Mouse (Mus musculus) cerebellum, adult 11-12 months (tissue): ENCODE data around the gene Plcb4.

Experiments used
- DNase-seq: peaks from one replicate; pipeline ENCODE4 v3.0.0; 2022

Plcb4 gene

GRCm38 (mm10) chr2:135861531-135862488, 203.0 kb downstream of the Plcb4 start:
- DNase-seq = no peak

GRCm38 (mm10) chr2:135862489-135863390, 203.9 kb downstream of the Plcb4 start:
- DNase-seq = no peak

GRCm38 (mm10) chr2:135863391-135864076, 204.7 kb downstream of the Plcb4 start:
- no peak for DNase-seq

GRCm38 (mm10) chr2:135866421-135866820, 207.6 kb downstream of the Plcb4 start:
- no peak for DNase-seq

- no peak for DNase-seq
Observed at GRCm38 (mm10) chr2:135866838-135867237, 208.0 kb downstream of the Plcb4 start.

GRCm38 (mm10) chr2:135869637-135870036, 210.8 kb downstream of the Plcb4 start:
- no peak for DNase-seq

GRCm38 (mm10) chr2:135873146-135873545, 214.3 kb downstream of the Plcb4 start:
- DNase-seq = no peak

- DNase-seq = no peak
Observed at GRCm38 (mm10) chr2:135873761-135874160, 214.9 kb downstream of the Plcb4 start.

- DNase-seq = no peak
Observed at GRCm38 (mm10) chr2:135875549-135875948, 216.7 kb downstream of the Plcb4 start.

- DNase-seq = no peak
Observed at GRCm38 (mm10) chr2:135879356-135879755, 220.5 kb downstream of the Plcb4 start.

- no peak for DNase-seq
Observed at GRCm38 (mm10) chr2:135880269-135880760, 221.5 kb downstream of the Plcb4 start.

GRCm38 (mm10) chr2:135883359-135883758, 224.5 kb downstream of the Plcb4 start:
- DNase-seq = no peak

GRCm38 (mm10) chr2:135884534-135885180, 225.8 kb downstream of the Plcb4 start:
- no peak for DNase-seq

GRCm38 (mm10) chr2:135885607-135886006, 226.8 kb downstream of the Plcb4 start:
- peak; percentile 56 for DNase-seq

GRCm38 (mm10) chr2:135886081-135886679, 227.4 kb downstream of the Plcb4 start:
- DNase-seq = no peak

- DNase-seq = no peak
Observed at GRCm38 (mm10) chr2:135887805-135888204, 229.0 kb downstream of the Plcb4 start.

GRCm38 (mm10) chr2:135888206-135888605, 229.4 kb downstream of the Plcb4 start:
- peak; percentile 43 for DNase-seq

- DNase-seq = no peak
Observed at GRCm38 (mm10) chr2:135888767-135889166, 230.0 kb downstream of the Plcb4 start.

- DNase-seq = no peak
Observed at GRCm38 (mm10) chr2:135890083-135890482, 231.3 kb downstream of the Plcb4 start.

- DNase-seq = no peak
Observed at GRCm38 (mm10) chr2:135891097-135891496, 232.3 kb downstream of the Plcb4 start.

GRCm38 (mm10) chr2:135891686-135892085, 232.9 kb downstream of the Plcb4 start:
- no peak for DNase-seq

GRCm38 (mm10) chr2:135894582-135894981, 235.8 kb downstream of the Plcb4 start:
- DNase-seq = no peak
